Mouse (Mus musculus) small intestine, adult 2 months (tissue): ENCODE measurements around the gene Ptprn2. TPM values are rescaled to one million over a fixed set of nuclear protein-coding genes. Genes with fewer than 3 reads are reported as not detected.

Source experiments
- H3K27ac ChIP-seq: fragments of 200-500 bp; 2 replicates; pipeline ENCODE4 v1.5.1; 2012; ENCODE audit warnings: low read depth, low read length, control low read depth, inconsistent platforms; ENCODE audit not compliant: insufficient read depth
- H3K27me3 ChIP-seq: fragments of 200-500 bp; 2 replicates; pipeline ENCODE4 v1.6.1; 2012; ENCODE audit warnings: mild to moderate bottlenecking, moderate library complexity, low read length, inconsistent platforms; ENCODE audit not compliant: control insufficient read depth, insufficient read depth
- H3K36me3 ChIP-seq: fragments of 200-500 bp; 2 replicates; pipeline ENCODE4 v1.6.1; 2012; ENCODE audit warnings: mild to moderate bottlenecking, low read length, control low read depth, inconsistent platforms; ENCODE audit not compliant: control insufficient read depth, insufficient read depth
- H3K4me1 ChIP-seq: fragments of 200-500 bp; 2 replicates; pipeline ENCODE4 v1.6.1; 2012; ENCODE audit warnings: low read length, inconsistent platforms, mixed read lengths; ENCODE audit not compliant: control insufficient read depth, insufficient read depth, insufficient read length
- H3K4me3 ChIP-seq: fragments of 200-500 bp; 2 replicates; pipeline ENCODE4 v1.5.1; 2012; ENCODE audit warnings: low read depth, mild to moderate bottlenecking, control low read depth, inconsistent platforms, low read length, moderate library complexity
- CTCF ChIP-seq: fragments of 200-500 bp; IDR thresholded peaks from 2 replicates; pipeline ENCODE4 v1.5.1; 2012; ENCODE audit warnings: low read depth, mild to moderate bottlenecking, control low read depth, inconsistent platforms, low read length, moderate library complexity, mixed read lengths; ENCODE audit not compliant: insufficient replicate concordance, insufficient read length; ENCODE audit errors: extremely low read depth
- POLR2A ChIP-seq: fragments of 200-500 bp; IDR thresholded peaks from 2 replicates; pipeline ENCODE4 v1.6.1; 2012; ENCODE audit warnings: low read depth, mild to moderate bottlenecking, control low read depth, inconsistent platforms, low read length, moderate library complexity
- WGBS: fragments of 180-500 bp; shearing (Covaris S2); methylation state at CpG from one replicate; pipeline ENCODE4 v1.1.7; 2018; 5-methylcytosine and 5-hydroxymethylcytosine counted together
- polyA plus RNA-seq: library from polyadenylated mRNA; depleted of rRNA; stranded (reverse); fragments of >200 nt; gene quantifications from 2 replicates; pipeline ENCODE4 v1.2.3, GENCODE M21; 2012

The Ptprn2 gene
- polyA plus RNA-seq, 1 experiment, result 11.6 TPM

DNA sequence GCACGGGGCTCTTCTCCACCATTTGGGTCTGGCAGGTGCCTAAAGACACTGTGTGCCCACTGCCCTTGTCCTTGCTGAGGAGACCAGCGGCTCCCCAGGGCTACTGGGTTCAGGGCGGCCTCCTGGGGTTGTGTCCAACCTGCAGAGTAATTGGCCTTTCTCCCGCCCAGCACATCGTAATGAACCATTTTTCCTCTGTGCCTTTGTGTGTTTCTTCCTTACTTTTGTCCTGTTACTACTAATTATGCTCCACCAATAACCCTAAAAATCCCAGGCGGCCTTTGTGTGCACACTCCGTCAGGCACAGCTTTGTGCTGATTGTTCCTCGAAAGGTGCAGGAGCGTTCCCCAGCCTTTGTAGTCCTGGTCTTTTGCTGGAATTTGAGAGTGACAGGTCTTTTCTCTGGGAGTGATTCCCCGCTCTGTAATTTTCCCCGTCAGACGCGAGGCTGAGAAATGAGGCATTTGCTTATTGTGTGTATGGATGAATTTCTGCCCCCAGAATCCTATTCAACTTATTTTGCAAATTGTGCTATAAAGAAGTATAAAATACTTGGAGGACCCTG, 690.8 kb downstream of the Ptprn2 start:
- H3K4me1 ChIP-seq, result no peaks in the 10 kb centered on the region
- H3K27ac ChIP-seq, result no peak overlapping the region
- no peaks in the 10 kb centered on the region for H3K27me3 ChIP-seq
- H3K4me3 ChIP-seq, result no peak overlapping the region
- TF ChIP-seq POLR2A (no peak), CTCF (no peak)
- no peaks in the 10 kb centered on the region for H3K36me3 ChIP-seq
- WGBS, result 86% methylated on average over 13 of the region's 13 CpGs

DNA sequence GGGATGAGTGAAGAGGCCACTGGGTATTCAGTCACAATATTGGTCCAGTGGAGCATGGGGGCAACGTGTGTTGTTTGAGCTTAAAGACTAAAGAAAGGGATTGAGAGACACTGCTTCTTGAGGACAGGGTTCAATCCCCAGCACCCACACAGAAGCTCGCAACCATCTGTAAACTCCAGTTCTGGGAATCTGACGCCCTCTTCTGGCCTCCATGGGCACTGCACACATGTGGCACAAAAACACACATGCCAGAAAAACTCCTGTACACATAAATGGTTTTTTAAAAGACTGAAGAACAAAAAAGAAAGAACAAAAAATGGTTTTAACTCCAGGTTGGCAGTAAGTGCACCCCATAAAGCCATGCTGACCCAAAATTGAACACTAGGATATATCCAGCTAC, 701.6 kb downstream of the Ptprn2 start:
- Histone ChIP-seq H3K4me3 (no peak overlapping the region), H3K4me1 (no peaks in the 10 kb centered on the region), H3K36me3 (no peaks in the 10 kb centered on the region), H3K27ac (no peak overlapping the region), H3K27me3 (no peaks in the 10 kb centered on the region)
- 80% methylated on average over 3 of the region's 3 CpGs for WGBS
- TF ChIP-seq CTCF, result peak; percentile 21; the same call in 1 of the 2 replicates
- TF ChIP-seq POLR2A, result no peak

DNA sequence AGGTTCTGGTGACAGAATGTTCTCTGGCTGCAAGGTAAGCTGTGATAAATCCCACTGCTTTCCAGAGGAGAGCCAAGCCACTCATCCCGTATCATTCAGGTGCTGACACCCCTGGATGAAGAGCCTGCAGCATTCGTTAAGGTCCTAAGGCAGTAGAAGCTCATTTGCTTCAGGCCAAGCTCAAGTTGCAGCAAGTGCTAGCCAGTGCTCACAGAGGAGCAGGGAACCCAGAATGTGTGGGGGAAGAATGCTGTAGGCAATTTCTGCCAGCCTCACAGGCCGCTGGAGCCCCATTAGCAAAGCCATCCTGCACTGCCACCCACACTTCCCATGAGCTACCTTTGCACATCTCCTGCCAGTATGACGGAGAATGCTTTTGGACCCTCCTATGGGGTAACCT, 706.5 kb downstream of the Ptprn2 start:
- WGBS, result 79% methylated on average over 4 of the region's 4 CpGs
- Histone ChIP-seq H3K4me3 (no peak overlapping the region), H3K4me1 (no peaks in the 10 kb centered on the region), H3K27ac (no peak overlapping the region), H3K27me3 (no peaks in the 10 kb centered on the region), H3K36me3 (no peaks in the 10 kb centered on the region)
- TF ChIP-seq POLR2A (no peak), CTCF (no peak)

DNA sequence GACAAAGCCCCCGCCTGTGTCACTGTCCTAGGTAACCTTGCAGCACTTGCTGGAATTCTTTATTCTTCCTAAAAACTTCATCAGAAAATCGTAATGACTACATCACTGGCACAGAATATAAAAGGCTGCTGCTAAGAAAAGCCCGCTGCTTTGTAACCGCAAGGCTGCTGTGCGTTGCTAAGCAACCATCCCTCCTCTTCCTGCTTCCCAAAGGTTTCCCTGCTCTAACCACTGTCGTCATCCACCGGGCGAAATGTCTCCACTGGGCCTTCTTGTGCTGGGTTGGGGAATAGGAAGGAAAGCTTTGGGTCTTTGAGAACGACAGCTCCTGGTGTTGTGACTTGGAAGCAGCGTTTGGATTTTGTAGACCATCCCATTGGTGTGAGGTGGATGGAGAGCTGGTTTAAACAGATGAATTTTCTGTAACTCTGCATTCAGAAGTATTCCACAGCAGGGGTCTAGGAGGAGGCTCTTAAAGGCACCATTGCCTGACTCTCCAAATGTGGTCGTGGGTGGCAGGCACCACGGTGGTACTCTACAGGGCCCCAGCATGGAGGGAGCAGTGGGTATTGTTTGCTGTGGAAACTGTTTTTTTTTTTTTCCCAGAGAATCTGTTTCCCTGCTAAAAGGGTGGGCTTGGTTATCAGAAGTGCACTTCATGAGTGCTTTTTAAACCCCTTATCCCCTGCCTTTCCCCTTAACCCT, 711.4 kb downstream of the Ptprn2 start:
- no peak overlapping the region for H3K4me3 ChIP-seq
- TF ChIP-seq POLR2A (no peak), CTCF (no peak)
- H3K27ac ChIP-seq, result no peak overlapping the region
- H3K27me3 ChIP-seq, result no peaks in the 10 kb centered on the region
- 25% methylated on average over 12 of the region's 12 CpGs for WGBS
- H3K36me3 ChIP-seq, result no peaks in the 10 kb centered on the region
- no peaks in the 10 kb centered on the region for H3K4me1 ChIP-seq

DNA sequence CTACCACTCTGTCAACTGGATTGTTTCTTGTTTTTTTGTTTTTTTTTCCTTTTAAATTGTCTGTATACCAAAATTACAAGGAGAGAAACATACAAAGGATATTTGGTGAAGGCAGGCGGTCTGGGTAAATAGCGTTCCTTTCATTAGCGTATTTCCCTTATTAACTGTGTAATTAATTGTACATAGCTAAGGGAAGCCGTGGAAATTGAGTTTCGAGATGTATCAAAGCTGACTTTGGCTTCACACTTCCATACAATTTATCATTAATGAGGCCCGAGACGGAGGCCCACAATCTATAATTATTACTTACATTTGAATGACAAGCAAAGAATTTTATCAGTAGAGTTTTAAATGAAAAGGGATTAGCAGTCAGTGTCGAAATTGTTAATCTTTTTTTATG, 712.6 kb downstream of the Ptprn2 start:
- H3K4me3 ChIP-seq, result no peak overlapping the region
- no peaks in the 10 kb centered on the region for H3K4me1 ChIP-seq
- WGBS, result 83% methylated on average over 8 of the region's 8 CpGs
- H3K27me3 ChIP-seq, result no peaks in the 10 kb centered on the region
- TF ChIP-seq CTCF (no peak), POLR2A (no peak)
- no peaks in the 10 kb centered on the region for H3K36me3 ChIP-seq
- no peak overlapping the region for H3K27ac ChIP-seq

DNA sequence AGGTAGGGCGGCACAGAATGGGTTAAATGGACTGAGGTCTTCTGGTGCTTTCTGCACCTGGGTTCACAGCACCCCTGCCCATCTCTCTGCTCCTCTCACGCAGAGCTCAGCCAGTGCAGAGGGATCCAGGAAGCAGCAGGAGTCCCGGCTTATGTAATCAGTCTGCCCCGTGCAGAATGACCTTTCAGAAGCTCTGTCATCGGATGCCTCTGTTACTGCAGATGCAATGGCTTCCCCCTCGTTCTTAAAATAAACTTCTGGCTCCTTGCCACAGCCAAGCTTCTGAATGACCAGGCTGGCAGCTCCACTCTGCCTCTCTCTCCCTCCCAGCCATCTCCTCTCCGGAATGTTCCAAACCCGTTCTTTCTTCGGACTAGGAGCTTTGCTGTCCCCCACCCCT, 714.6 kb downstream of the Ptprn2 start:
- H3K4me3 ChIP-seq, result no peak overlapping the region

DNA sequence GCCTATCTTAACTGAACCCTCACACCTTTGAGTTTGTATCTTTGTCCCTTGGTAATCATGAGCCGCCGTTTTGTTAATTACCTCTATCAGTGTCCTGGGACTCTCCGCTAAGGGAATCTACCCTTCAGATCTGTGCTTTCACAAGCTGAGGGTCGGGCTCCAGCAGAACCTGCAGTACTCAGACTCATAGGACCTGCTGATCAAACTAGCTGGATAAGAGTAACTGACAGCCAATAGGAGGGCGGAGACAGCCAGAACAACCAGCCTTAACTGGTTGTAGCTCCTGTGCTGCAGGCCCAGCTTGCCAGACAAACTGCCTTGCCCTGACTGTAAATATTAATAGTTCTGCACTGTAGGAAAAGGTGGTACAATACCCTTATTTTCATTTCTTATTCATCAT, 715.1 kb downstream of the Ptprn2 start:
- H3K27ac ChIP-seq, result no peak overlapping the region
- WGBS, result 24% methylated on average over 5 of the region's 5 CpGs
- no peak overlapping the region for H3K4me3 ChIP-seq
- no peaks in the 10 kb centered on the region for H3K27me3 ChIP-seq
- H3K36me3 ChIP-seq, result no peaks in the 10 kb centered on the region
- TF ChIP-seq CTCF, result no peak
- no peak for TF ChIP-seq POLR2A
- no peaks in the 10 kb centered on the region for H3K4me1 ChIP-seq

More for the DNA sequence above, 714.6 kb downstream of the Ptprn2 start:
- 12% methylated on average over 9 of the region's 9 CpGs for WGBS
- no peak overlapping the region for H3K27ac ChIP-seq
- H3K27me3 ChIP-seq, result no peaks in the 10 kb centered on the region
- H3K4me1 ChIP-seq, result no peaks in the 10 kb centered on the region
- H3K36me3 ChIP-seq, result no peaks in the 10 kb centered on the region
- TF ChIP-seq CTCF, result no peak
- no peak for TF ChIP-seq POLR2A

DNA sequence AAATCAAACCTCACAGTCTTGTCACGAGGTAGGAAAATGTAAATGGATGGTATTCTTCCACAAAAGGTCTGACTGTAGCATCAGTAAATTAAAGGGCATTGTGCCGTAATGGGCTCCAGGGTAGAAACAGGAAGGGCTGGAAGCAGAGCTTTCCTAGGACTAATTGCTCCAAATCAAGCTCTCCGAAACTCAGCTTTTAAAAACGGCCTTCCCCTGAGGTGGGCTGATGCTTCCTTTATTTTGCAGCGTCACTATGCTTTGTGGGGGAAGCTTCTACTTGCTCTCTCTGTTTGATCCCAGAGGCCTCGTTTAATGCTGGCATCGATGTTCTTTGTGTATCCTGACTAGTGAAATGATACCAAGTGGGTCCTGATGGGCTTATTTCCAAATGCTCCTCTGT, 718.0 kb downstream of the Ptprn2 start:
- Histone ChIP-seq H3K4me3 (no peak overlapping the region), H3K36me3 (no peaks in the 10 kb centered on the region), H3K4me1 (no peaks in the 10 kb centered on the region), H3K27ac (no peak overlapping the region), H3K27me3 (no peaks in the 10 kb centered on the region)
- TF ChIP-seq CTCF (no peak), POLR2A (no peak)
- 71% methylated on average over 7 of the region's 7 CpGs for WGBS
